Mouse (Mus musculus): Measurements from ENCODE around the gene Fsd2. TPM values are rescaled to one million over a fixed set of nuclear protein-coding genes. Genes with fewer than 3 reads are reported as not detected.

Gene Fsd2
- polyA plus RNA-seq, 1 experiment from 2014 or later: 0.12 TPM

- no peak overlapping the region for H3K4me2 ChIP-seq
- H3K9me3 ChIP-seq: no peaks in the 10 kb centered on the region
- no peak overlapping the region for H3K9ac ChIP-seq
- no peak for ATAC-seq (ENCODE audit: low FRiP score, low read depth)
- H3K27ac ChIP-seq (replicated peaks): no peak overlapping the region
- H3K4me3 ChIP-seq: no peak overlapping the region
- no peaks in the 10 kb centered on the region for H3K4me1 ChIP-seq (replicated peaks)
- H3K27me3 ChIP-seq: no peaks in the 10 kb centered on the region
- peaks cover 70% of the 10 kb centered on the region for H3K36me3 ChIP-seq
- 87% methylated on average over 9 of the region's 9 CpGs for WGBS
Measured at GRCm38 (mm10) chr7:81592686-81593085, 25.9 kb upstream of the Fsd2 start.

- Histone ChIP-seq H3K4me2 (no peak overlapping the region), H3K36me3 (peaks cover 53% of the 10 kb centered on the region), H3K9me3 (no peaks in the 10 kb centered on the region), H3K27ac (replicated peaks) (no peak overlapping the region), H3K27me3 (no peaks in the 10 kb centered on the region), H3K4me1 (replicated peaks) (no peaks in the 10 kb centered on the region), H3K4me3 (no peak overlapping the region), H3K9ac (no peak overlapping the region)
- ATAC-seq (ENCODE audit: low FRiP score, low read depth): no peak
- WGBS: 88% methylated on average over 4 of the region's 4 CpGs
Measured at GRCm38 (mm10) chr7:81587238-81587637, 20.5 kb upstream of the Fsd2 start.

- no peak overlapping the region for H3K27ac ChIP-seq (replicated peaks)
- no peaks in the 10 kb centered on the region for H3K27me3 ChIP-seq
- H3K9me3 ChIP-seq: no peaks in the 10 kb centered on the region
- peaks cover 36% of the 10 kb centered on the region for H3K36me3 ChIP-seq
- no peak overlapping the region for H3K9ac ChIP-seq
- H3K4me2 ChIP-seq: no peak overlapping the region
- ATAC-seq (ENCODE audit: low FRiP score, low read depth): no peak
- whole genome bisulfite sequencing: 92% methylated on average over 7 of the region's 7 CpGs
- no peak overlapping the region for H3K4me3 ChIP-seq
- no peaks in the 10 kb centered on the region for H3K4me1 ChIP-seq (replicated peaks)
Measured at GRCm38 (mm10) chr7:81585326-81585725, 18.6 kb upstream of the Fsd2 start.

GRCm38 (mm10) chr7:81583512-81583911, 16.8 kb upstream of the Fsd2 start:
- Histone ChIP-seq H3K27ac (replicated peaks) (no peak overlapping the region), H3K4me3 (no peak overlapping the region), H3K4me2 (no peak overlapping the region), H3K36me3 (peaks cover 45% of the 10 kb centered on the region), H3K9me3 (no peaks in the 10 kb centered on the region), H3K9ac (no peak overlapping the region), H3K4me1 (replicated peaks) (no peaks in the 10 kb centered on the region), H3K27me3 (no peaks in the 10 kb centered on the region)
- no peak for ATAC-seq (ENCODE audit: low FRiP score, low read depth)
- WGBS: 70% methylated on average over 3 of the region's 3 CpGs

- H3K4me2 ChIP-seq: no peak overlapping the region
- no peak overlapping the region for H3K27ac ChIP-seq (replicated peaks)
- no peaks in the 10 kb centered on the region for H3K27me3 ChIP-seq
- peaks cover 33% of the 10 kb centered on the region for H3K36me3 ChIP-seq
- 96% methylated on average over 5 of the region's 5 CpGs for WGBS
- no peak for ATAC-seq (ENCODE audit: low FRiP score, low read depth)
- H3K9ac ChIP-seq: no peak overlapping the region
- H3K9me3 ChIP-seq: no peaks in the 10 kb centered on the region
- no peak overlapping the region for H3K4me3 ChIP-seq
- no peaks in the 10 kb centered on the region for H3K4me1 ChIP-seq (replicated peaks)
Measured at GRCm38 (mm10) chr7:81579312-81579711, 12.6 kb upstream of the Fsd2 start.

- H3K4me3 ChIP-seq: no peak overlapping the region
- no peak overlapping the region for H3K4me2 ChIP-seq
- 93% methylated on average over 7 of the region's 7 CpGs for WGBS
- H3K27ac ChIP-seq (replicated peaks): no peak overlapping the region
- peaks cover 4% of the 10 kb centered on the region for H3K4me1 ChIP-seq (replicated peaks)
- ATAC-seq (ENCODE audit: low FRiP score, low read depth): no peak
- H3K36me3 ChIP-seq: peaks cover 33% of the 10 kb centered on the region
- H3K9ac ChIP-seq: no peak overlapping the region
- no peaks in the 10 kb centered on the region for H3K27me3 ChIP-seq
- no peaks in the 10 kb centered on the region for H3K9me3 ChIP-seq
Measured at GRCm38 (mm10) chr7:81578413-81578812, 11.7 kb upstream of the Fsd2 start.

- Histone ChIP-seq H3K36me3 (peaks cover 33% of the 10 kb centered on the region), H3K27me3 (no peaks in the 10 kb centered on the region), H3K27ac (replicated peaks) (no peak overlapping the region), H3K9ac (no peak overlapping the region), H3K4me3 (no peak overlapping the region), H3K4me1 (replicated peaks) (peaks cover 10% of the 10 kb centered on the region), H3K9me3 (no peaks in the 10 kb centered on the region), H3K4me2 (no peak overlapping the region)
- ATAC-seq (ENCODE audit: low FRiP score, low read depth): no peak
- WGBS: 87% methylated on average over 3 of the region's 3 CpGs
Measured at GRCm38 (mm10) chr7:81577872-81578271, 11.1 kb upstream of the Fsd2 start.

- WGBS: 93% methylated on average over 10 of the region's 10 CpGs
- Histone ChIP-seq H3K27me3 (no peaks in the 10 kb centered on the region), H3K4me1 (replicated peaks) (peaks cover 23% of the 10 kb centered on the region), H3K9ac (no peak overlapping the region), H3K36me3 (peaks cover 33% of the 10 kb centered on the region), H3K4me2 (no peak overlapping the region), H3K9me3 (no peaks in the 10 kb centered on the region), H3K27ac (replicated peaks) (no peak overlapping the region), H3K4me3 (no peak overlapping the region)
- ATAC-seq (ENCODE audit: low FRiP score, low read depth): no peak
Measured at GRCm38 (mm10) chr7:81575606-81576005, 8.9 kb upstream of the Fsd2 start.

GRCm38 (mm10) chr7:81573821-81574220, 7.1 kb upstream of the Fsd2 start:
- Histone ChIP-seq H3K9me3 (no peaks in the 10 kb centered on the region), H3K27ac (replicated peaks) (no peak overlapping the region), H3K9ac (no peak overlapping the region), H3K27me3 (no peaks in the 10 kb centered on the region), H3K4me2 (no peak overlapping the region), H3K4me1 (replicated peaks) (peaks cover 25% of the 10 kb centered on the region), H3K36me3 (peaks cover 22% of the 10 kb centered on the region), H3K4me3 (no peak overlapping the region)
- ATAC-seq (ENCODE audit: low FRiP score, low read depth): no peak
- 94% methylated on average over 9 of the region's 9 CpGs for WGBS

GRCm38 (mm10) chr7:81573397-81573796, 6.7 kb upstream of the Fsd2 start:
- Histone ChIP-seq H3K27me3 (no peaks in the 10 kb centered on the region), H3K9me3 (no peaks in the 10 kb centered on the region), H3K27ac (replicated peaks) (no peak overlapping the region), H3K9ac (no peak overlapping the region), H3K4me1 (replicated peaks) (peaks cover 25% of the 10 kb centered on the region), H3K4me3 (no peak overlapping the region), H3K4me2 (peak overlapping the region; percentile 65; the same call in 1 of the 2 replicates), H3K36me3 (peaks cover 18% of the 10 kb centered on the region)
- WGBS: 96% methylated on average over 6 of the region's 6 CpGs
- ATAC-seq (ENCODE audit: low FRiP score, low read depth): no peak

GRCm38 (mm10) chr7:81572610-81573268, 6.0 kb upstream of the Fsd2 start:
- WGBS: 72% methylated on average over 6 of the region's 6 CpGs
- no peak overlapping the region; the same call in none of the 2 replicates for H3K9ac ChIP-seq
- no peak for ATAC-seq (ENCODE audit: low FRiP score, low read depth)

GRCm38 (mm10) chr7:81571941-81572441, 5.2 kb upstream of the Fsd2 start:
- Histone ChIP-seq H3K36me3 (peaks cover 6% of the 10 kb centered on the region; the same call in 1 of the 2 replicates), H3K9ac (peak overlapping the region; percentile 84), H3K4me1 (replicated peaks) (peaks cover 25% of the 10 kb centered on the region), H3K27me3 (no peaks in the 10 kb centered on the region), H3K4me2 (peak overlapping the region; percentile 65), H3K4me3 (peak overlapping the region; percentile 69), H3K9me3 (no peaks in the 10 kb centered on the region), H3K27ac (replicated peaks) (peak overlapping the region; percentile 92)
- no peak for ATAC-seq (ENCODE audit: low FRiP score, low read depth)
- 19% methylated on average over 15 of the region's 15 CpGs for WGBS

More at GRCm38 (mm10) chr7:81572610-81573268, 6.0 kb upstream of the Fsd2 start:
- Histone ChIP-seq H3K27ac (replicated peaks) (no peak overlapping the region), H3K36me3 (peaks cover 12% of the 10 kb centered on the region), H3K27me3 (no peaks in the 10 kb centered on the region), H3K4me1 (replicated peaks) (peaks cover 25% of the 10 kb centered on the region), H3K4me2 (peak overlapping the region; percentile 65), H3K9me3 (no peaks in the 10 kb centered on the region), H3K4me3 (peak overlapping the region; percentile 69)

Measured in hindbrain, embryonic 15.5 days (tissue).